Mouse (Mus musculus) thymus, postnatal 36 days (tissue): ENCODE measurements around the gene Camk2n2.
"Not testable (repeated sequence)": the region's sequence is repeated elsewhere in the genome, so short reads cannot be mapped to it uniquely, and the experiment has no call there.

Experiments used
- DNase-seq, 2 experiments: peaks; one replicate each; pipeline ENCODE4 v3.0.0; 2022; ENCODE audit warnings: mixed read lengths in 2 of 2

Gene Camk2n2

DNA sequence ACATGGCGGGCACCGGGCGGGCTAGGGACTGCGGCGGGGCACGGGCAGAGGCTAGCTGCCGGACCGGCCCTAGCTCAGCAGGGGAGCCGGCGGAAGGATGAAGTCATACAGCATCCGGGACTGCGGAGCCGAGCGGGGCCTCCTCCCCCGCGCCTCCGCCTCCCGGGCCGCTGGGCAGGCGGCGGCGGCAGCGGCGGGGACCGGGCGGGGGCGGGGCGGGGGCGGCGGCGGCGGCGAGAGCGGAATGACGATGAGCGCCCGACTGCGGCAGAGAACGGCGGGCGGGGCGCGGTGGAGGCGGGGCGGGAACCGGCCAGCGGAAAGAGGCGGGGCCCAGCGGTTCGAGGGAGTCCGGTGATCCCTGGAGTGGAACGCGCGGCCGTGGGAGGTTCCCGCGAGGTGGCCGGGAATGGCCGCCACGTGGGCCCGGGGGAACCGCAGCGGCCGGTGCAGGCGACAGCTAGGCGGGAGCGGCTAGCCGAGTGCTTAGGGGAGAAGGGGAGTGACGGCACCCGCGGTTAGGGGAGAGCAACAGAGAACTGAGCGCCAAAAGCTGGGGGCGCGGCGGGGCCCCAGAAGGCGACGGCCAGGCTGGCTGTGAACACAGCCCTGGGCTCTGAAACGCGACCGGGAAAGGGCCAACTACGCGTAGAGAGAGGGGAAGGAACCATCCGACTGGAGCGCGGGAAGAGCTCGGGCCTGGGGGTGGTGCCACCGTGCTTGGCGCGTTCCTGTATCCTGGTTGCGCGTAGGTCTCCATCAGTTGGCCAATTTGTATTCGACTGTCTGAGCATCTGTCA is at the start of gene Camk2n2:
TSS of gene Camk2n2 (minus strand) at position 97 of the 800 bp plus-strand sequence.
- DNase-seq = peak; percentile 47 to 57

DNA sequence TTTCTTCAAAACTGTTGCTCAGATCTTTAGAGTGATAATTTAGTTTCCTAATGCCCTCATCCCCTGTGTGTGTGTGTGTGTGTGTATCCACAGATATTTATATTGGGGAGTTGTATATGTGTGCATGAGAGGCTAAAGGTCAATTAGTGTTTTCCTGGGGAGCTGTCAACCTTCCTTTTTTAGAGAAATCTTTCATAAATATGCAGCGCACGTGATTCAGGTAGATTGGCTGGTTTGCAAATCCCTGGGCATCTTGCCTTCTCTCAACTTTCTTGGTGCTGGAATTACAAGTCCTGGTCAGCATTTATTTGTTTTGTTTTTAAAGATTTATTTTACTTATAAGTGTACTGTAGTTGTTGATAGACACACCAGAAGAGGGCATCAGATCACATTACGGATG is 49.2 kb upstream of the Camk2n2 start:
- DNase-seq = no peak

DNA sequence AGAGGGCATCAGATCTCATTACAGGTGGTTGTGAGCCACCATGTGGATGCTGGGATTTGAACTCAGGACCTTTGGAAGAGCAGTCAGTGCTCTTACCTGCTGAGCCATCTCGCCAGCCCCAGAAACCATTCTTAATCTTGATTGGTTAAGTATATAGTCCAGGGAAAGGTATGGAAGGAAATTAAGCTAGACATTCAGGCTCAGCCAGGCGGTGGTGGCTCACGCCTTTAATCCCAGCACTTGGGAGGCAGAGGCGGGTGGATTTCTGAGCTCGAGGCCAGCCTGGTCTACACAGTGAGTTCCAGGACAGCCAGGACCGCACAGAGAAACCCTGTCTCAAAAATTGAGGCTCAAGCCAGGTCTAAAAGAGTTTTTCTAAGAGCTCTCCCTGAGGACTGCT is 46.9 kb upstream of the Camk2n2 start, which contains the start of gene Eif4g1:
TSS of gene Eif4g1 (plus strand) at position 301 of the 400 bp plus-strand sequence.
- DNase-seq = not testable (repeated sequence)

DNA sequence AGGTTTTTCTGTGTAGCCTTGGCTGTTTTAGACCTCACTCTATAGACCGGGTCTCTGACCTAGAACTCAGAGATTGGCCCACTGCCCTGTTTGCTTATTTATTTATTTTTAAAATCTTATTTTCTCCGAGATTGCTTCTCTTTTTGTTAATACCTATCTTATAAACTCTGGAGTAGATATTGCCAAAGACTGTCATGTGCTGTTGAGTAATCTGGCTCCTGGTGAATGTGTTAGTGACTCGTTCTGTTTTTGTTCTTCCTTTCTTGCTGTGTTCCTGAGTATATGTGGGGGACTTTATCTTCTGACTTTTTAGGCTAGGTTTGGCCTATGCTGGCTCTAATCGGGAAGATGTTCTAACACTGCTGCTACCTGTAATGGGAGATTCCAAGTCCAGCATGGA is 36.6 kb upstream of the Camk2n2 start:
- DNase-seq = no peak

DNA sequence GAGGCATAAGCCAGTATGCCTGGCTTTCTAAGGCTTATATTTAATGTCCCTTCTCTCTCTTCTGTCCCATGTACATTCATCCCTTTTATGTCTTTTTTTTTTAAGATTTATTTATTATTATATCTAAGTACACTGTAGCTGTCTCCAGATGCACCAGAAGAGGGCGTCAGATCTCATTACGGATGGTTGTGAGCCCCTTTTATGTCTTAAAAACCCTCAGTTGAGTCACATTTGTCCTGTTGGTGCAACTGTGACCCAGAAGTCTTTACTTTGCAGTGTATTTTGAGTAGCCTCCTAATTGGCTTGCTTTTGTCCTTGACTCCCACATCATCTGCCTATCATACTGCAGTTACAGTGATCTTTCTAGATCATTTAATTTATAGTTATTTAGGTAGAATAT is 32.2 kb upstream of the Camk2n2 start:
- no peak for DNase-seq

DNA sequence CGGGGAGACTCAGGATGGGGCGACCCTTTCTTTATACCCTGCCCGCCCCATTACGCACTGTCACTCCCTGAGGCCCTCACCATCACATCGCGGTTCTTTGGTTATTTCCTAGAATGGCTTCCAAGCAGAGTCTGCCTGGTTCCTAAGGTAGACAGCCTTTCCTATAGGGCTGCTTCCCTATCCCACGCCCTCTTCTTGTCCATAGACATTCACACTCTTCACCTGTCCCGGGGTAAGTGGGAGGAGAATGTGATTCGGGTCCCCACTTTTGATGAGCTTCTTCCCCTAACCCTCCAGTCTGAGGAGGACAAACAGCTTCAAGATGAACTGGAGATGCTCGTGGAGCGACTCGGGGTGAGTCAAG is 30.8 kb upstream of the Camk2n2 start:
- DNase-seq = no peak

DNA sequence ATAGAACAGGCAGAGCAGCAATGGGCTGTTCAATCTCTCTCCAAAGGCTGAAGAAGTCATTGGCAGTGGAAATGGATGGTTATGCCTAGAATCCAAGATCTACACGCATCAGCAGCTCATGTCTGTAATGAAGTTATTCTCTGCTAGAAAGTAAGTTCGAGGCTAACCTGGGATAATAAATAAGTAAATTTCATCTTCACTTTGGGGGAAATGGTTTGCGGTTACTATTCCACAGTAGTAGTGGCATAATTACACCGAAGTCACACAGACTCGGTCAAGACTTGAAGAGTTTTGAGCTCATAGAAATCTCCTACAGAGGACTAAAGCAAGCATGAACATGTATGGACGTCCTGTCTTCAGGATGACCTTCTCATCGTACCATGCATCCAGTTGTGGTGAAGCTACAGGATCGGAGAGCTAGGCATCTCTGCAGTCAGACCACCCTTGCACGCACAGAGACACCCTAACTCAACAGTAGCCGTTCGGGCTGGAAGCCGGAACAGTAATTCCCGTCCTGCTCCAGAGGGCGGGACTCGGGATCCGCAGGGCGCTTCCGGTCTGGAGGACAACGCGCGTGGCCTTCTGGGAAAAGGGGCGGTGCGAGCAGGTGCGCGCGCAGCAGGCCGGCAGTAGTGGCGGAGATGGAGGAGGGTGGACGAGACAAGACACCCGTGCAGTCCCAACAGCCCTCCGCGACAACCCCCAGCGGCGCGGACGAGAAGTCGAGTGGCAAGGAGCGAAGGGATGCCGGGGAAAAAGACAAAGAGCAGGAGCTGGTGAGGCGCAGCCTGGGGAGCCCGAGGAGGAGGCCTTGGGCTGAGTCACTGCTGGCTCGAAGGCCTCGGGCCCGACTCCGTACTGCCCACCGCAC is 30.2 kb upstream of the Camk2n2 start, which contains the start of gene Psmd2:
TSS of gene Psmd2 (plus strand) at position 577 of the 871 bp plus-strand sequence.
- DNase-seq = peak; percentile 94 to 96

DNA sequence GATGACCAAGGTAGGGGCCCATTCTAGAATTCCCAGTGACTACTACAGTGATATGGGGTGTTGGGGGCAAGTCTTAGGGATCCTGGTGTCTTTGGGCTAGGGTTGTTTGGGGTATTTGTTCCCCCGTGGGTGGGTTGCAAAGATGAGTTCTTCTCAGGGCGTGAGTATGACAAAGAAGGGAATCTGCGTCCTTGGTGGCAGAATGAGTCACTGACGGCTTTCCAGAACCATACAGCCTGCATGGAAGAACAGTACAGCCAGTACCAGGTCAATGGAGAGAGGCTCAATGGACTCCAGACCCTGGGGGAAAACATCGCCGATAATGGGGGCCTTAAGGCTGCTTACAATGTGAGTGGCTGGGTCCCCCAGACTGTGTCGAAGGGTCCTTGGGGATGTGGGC is 22.8 kb upstream of the Camk2n2 start:
- no peak for DNase-seq

DNA sequence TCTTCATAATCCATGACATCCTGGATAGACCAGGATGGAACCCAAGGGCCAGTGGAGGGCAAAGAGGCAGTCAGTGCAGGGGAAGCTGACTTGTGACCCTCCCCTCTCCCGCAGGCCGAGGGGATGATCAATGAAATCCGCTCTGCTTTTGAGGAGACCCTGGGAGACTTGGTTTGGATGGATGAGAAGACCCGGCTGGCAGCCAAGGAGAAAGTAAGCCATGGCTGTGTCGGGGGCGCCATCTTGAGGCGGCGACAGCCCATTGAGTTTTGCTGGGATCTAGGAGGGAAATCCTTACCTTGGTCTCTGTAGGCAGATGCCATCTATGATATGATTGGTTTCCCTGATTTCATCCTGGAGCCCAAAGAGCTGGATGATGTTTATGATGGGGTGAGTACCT is 21.1 kb upstream of the Camk2n2 start:
- DNase-seq = peak; percentile 57 to 63

DNA sequence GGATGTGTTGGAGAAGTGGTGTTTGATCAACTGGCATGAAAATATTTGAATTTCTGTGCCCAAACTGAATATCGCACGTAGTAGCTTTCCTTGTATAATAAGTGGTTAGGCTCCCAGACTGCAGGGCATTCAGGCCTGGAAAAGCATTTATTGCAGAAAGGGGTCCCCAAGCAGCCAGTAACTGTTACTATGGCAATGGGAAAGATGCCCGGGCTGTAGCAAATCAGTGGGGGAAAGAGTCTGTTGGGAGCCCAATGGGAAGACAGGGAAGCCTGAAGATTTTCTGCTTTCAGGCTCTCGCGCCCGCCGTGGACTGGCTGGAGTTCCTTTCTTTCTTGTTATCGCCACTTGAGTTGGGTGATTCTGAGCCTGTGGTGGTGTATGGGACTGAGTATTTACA is 17.3 kb upstream of the Camk2n2 start:
- DNase-seq = no peak

DNA sequence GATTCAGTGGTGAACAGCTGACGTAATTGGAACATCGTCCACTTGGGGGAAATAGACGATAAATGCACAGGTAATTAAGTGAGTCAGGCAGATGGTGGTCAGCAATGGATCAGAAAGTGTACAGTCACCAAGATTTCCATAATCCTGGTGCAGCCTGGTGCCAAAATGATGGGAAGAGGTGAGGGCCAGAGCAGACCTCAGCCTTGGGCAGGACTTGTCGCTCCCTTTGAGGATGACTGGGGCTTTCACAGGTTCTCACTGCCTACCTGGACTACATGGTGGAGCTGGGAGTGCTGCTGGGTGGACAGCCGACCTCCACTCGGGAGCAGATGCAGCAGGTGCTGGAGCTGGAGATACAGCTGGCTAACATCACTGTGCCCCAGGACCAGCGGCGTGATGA is 16.3 kb upstream of the Camk2n2 start:
- DNase-seq = no peak

DNA sequence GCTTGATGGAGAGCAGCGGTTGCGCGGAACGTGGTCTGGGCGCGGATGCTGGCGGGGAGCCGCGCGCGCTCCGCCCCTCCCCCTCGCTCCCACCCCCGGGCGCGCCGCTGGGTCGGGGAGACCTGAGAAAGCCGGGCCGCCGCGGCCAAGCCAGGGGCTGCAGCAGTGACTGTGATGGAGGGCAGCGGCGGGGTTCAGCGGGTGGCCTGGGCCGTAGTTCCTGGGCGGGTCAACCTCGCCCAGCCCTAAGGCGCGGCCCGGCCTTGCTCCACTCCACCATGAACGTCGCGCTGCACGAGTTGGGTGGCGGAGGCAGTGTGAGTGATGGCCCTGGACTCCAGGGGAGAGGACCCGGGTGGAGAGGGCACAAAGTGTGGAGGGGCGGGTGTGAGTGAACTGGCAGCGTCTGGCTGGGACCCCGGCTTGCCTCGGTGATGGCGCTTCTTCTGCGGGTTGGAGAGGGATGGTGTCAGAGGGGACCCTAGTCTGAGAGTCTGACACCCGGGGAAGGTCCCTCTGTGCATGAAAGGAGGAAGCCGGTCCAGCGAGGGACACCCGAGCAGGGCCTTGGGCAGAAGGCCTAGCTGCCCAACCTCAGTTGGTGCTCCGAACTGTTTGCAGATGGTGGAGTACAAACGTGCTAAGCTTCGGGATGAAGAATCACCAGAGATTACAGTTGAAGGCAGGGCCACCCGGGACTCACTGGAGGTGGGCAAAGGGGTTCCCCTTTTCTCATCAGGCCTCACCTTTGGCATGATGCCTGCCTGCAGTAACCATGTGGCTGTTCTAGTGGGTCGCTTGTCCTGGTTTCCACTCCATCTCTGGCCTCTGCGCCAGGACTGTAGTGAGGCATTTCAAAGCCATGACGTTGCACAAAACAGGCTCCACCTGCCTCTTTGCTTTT is 8.9 kb upstream of the Camk2n2 start, which contains the start of gene Ece2:
TSS of gene Ece2 (plus strand) at position 98 of the 904 bp plus-strand sequence.
- DNase-seq = peak in 1 of 2 experiments; percentile 24

DNA sequence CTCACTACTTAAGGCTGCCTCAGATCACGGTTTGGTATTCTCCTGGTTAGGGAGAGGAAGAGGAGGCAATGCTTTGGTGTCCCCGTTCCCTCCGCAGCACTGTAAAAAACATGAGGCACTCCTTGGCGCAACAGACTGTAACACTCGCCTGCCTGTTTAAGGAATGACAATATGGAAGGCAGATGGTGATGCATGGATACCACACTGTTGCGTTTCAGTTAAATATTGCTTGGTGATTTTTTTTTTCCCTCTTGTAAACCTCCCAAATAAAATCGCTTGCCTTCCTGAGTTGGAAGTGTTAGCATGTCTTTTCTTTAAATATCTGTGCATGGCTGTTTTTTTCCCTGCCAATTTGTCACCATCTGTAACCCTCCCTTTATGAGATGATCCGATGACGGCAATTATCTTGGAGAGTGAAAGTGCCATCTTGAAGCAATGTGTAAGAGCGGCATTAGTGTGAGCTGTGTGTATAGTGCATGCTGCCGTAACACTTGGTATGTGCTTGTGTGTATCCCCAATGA is 7.8 kb upstream of the Camk2n2 start:
- DNase-seq = no peak

DNA sequence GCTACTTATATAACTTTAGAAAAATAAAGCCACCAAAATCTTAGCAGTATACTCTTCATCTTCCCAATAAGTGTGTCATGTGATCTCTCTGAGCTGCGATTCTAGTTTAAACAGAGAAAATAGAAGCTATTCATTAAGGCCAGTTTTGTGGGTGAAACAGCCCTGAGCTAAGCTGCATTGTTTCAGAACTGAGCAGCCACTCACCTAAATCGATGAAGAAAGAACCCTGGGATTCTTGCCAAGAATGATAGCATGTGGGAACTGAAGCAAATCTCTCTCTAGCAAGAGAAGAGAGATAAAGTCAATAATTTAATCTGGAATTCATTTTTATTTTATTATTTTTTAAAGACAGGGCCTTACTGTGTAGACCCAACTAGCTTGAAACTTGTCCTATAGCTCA is 2.1 kb upstream of the Camk2n2 start:
- no peak for DNase-seq

DNA sequence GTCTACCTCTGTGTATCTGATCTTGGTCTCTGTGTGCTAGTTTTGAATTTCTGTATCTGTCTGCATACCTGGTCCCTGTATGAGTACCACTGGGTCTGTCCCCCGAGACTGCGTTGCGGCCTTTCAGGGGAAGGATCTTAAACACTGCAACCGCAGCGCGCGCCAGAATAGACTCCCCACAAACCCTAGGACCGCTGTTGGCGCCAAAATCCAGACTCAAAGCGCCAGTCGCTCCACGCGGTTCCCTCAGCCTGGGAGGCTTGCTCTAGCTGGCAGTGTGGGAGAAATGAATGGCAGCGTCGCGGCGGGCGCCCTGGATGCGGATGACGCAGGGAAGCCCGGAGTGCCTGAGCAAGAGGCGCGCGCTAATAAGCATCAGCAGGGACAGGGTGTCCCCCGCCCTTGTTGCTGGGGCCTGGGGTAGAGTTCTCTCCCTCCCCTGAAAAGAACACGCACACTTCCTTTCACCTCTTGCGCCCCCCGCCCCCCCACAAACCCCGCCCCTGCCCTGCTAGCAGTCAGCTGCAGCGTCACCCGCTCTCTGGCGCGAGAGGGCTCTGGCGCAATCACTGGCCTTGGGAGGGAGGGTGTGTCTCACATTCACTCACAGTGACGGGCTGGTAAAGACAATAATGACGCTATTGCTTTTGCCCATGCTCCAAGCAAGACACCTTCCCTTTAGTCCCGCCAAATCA is 1.1 kb upstream of the Camk2n2 start:
- DNase-seq = peak; percentile 18 to 38

DNA sequence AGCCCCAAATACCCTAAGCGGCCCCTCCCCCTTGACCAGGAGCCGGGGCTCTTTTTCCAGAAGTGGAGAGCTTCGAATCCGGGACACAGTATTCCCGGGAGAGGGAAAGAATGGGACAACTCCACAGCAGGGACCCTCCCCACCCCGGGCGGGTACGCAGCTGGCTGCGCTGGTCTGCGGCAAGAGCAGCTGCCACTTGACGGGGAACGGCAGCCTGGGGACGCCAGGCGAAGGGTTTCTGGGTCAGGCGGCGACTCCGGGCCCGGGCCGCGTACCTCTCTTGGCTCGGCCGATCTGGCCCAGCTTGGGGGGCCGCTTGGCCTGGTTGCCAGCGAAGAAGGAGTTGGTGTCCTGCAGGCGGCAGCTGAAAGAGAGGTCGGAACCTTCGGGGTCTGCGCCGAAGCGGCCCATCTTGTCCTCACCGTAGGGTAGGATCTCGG is 316 bp downstream of the Camk2n2 start:
- DNase-seq = peak; percentile 17 to 26

DNA sequence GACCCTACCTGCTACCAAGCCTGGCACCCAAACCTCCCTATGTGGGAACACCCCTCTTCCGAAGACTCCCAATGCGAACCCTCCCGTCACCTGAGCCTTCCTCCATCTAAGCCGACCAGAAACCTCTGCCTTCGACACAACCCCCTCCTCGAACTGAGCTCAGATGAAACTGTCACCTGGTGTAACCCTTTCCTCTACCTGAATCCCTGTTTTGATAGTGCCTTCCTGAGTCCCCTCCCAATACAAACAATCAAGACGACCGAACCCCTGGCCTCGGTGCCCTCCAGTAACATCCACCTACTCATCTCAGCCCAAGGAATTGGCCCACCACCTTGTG is 720 bp downstream of the Camk2n2 start:
- no peak for DNase-seq

DNA sequence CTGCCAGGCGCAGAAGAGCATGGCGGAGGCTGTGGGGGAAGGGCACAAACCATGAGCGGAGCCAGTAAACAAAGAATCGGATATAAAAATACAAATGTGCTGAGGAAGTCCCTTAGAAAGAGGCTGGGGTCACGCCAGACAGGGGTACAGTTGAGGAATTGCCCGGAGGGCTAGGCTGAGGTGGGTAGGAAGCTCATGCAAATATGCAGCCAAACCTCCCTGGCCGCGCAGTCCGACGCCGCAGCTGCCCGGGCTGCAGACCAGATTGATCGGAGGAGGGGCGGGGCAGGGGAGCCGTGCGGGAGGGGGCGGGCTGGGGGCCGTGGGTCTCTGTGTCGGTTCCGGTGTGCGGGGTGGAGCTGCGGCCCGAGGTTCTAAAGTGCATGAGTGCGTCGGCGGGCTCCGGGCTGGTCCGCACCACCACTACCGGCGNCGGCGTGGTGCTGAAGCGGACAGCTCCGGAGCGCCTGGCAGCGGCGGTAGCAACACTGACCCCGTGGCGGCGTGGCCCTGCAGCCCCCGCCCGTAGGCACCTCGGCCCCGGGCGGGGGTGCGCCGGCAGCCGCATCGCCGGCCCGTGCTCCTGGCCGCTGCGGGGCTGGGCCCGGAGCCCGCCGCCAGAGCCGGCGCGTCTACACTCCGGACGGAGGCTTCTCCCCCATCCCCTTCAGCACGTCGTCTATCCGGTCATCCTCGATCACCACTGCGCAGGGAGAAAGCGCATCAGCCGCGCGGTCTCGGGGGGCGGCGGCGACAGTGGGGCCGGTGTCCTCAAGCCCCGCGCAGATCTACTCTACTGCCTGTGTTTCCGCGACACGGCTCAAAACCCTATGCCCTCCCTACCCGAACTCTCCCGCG is 1.3 kb downstream of the Camk2n2 start:
- DNase-seq = no peak

DNA sequence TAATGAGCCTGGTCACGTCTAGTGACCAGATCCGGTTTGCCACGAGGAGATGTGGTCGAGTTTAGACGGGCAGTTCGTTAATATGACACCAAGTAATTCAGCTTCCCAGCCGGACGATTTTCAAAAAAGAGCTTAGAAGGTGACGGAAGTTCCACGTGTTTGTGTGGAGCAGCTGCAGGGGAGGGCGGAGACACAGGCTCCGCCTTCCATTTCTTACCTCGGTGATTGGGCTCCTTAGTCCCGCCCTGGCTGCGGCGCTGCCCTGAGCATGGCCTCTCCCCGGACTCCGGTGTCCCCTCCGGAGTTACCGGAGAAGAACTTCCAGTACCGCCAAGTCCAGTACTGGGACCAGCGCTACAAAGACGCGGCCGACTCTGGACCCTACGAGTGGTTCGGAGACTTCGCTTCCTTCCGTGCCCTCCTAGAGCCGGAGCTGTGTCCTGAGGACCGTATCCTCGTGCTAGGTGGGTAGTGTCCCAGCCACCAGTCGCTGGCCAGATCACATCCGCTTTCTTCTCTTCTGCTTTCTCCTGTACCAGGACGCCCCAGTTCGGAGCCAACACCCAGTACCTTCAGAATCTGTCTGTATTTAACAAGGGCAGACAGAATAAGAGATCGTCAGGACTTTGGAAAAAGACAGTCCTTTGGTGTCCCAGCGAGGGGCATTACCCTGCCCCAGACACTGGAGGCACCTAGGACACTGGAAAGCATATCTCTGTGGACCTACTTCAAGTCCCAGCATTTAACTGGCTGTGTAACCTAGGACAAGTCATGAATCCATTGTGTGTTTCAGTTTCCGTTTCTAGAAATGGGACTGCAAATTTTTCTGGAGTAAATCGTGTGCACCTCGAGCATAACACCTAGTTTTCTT is 9.5 kb downstream of the Camk2n2 start, which contains the start of the genes Eef1akmt4, Gm49333 and Alg3:
TSS of gene Eef1akmt4 (plus strand) at position 237 of the 871 bp plus-strand sequence.
TSS of gene Gm49333 (plus strand) at position 254 of the 871 bp plus-strand sequence.
TSS of gene Alg3 (minus strand) at position 379 of the 871 bp plus-strand sequence.
- peak; percentile 79 to 88 for DNase-seq
